Mouse (Mus musculus) thymus, adult 2 months (tissue): ENCODE measurements around the gene Mas1.

Experiments
- CTCF ChIP-seq: fragments of 200-500 bp; IDR thresholded peaks from 2 replicates; pipeline ENCODE4 v1.5.1; 2012; ENCODE audit warnings: mild to moderate bottlenecking, control low read depth, low read length, moderate library complexity, borderline replicate concordance; ENCODE audit not compliant: control insufficient read depth, poor library complexity, insufficient read depth; ENCODE audit errors: extremely low read depth
- POLR2A ChIP-seq: fragments of 200-500 bp; IDR thresholded peaks from 2 replicates; pipeline ENCODE4 v1.6.1; 2012; ENCODE audit warnings: mild to moderate bottlenecking, low read length, control low read depth, moderate library complexity; ENCODE audit not compliant: control insufficient read depth, poor library complexity, insufficient read depth; ENCODE audit errors: extremely low read depth

DNA sequence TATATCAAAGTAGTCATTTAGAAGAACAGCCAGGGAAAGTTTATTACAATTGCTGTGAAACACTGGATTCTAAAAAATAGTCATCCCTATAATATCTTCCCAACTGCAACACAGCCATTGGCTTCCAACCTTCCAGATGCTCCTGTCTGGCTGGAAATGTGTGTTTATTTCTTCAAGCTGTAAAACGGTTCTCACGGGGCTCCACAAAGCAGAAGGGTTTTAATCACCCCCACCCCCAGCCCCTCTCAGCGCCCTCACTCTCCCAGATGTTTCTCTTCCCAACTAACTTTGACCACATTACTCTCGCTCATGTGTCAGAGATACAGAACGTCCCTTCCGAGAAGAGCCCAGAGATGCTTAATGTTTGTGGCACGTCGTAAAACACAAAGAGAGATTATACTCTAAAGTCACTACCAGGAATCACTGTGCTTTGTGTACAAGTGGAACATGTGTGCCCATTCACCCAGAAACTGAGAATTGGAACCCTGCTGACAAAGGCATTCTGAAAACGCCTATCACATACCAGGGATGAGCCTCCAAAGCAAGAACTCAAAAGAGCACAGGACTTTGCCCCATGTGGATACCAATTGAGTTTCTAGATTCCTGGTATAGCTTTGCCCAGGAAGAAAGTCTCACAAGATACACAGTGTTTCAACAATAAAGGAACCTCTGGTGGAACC is 65.9 kb downstream of the Mas1 start:
- TF ChIP-seq CTCF (no peak), POLR2A (no peak)
